Mouse (Mus musculus): ENCODE results near the gene Tanc1.

Tanc1 gene

DNA sequence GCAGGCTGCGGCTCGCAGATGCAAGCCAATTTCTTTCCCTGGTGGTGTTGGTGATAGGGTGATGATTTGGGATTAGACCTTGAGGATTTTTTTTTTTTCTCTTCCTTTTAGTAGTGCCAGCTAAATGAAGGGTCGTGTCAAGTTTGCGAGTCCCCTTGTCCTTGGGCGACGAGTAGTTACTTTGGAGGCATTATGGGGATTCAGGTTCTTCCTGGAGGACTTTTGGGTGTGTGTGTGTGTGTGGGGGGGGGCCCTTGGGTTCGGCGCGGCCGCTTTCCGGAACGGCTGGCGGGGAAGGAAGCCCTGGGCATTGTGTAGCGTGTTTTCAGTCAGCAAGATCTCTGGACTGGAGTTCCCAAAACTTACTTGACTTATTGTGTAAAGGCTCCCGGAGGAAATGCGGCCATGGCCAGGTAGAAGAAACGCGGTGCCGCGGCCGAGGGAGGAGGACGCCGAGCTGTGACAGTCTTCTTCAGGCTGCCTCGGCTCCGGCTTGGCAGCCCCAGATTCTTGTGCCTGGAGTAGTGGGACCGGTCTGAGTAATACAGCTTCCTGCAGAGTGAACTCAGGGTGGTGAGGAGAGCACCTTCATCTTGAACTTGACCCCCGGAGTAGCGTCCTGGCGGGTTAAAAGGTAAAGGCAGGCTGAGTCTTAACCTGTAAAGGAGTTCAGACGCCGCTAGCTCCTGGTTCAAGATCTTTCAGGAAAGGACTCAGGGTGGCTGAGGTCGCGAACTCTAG is 1.1 kb downstream of the Tanc1 start:
- DNase-seq (ENCODE audit: low spot score), result peak; percentile 57

DNA sequence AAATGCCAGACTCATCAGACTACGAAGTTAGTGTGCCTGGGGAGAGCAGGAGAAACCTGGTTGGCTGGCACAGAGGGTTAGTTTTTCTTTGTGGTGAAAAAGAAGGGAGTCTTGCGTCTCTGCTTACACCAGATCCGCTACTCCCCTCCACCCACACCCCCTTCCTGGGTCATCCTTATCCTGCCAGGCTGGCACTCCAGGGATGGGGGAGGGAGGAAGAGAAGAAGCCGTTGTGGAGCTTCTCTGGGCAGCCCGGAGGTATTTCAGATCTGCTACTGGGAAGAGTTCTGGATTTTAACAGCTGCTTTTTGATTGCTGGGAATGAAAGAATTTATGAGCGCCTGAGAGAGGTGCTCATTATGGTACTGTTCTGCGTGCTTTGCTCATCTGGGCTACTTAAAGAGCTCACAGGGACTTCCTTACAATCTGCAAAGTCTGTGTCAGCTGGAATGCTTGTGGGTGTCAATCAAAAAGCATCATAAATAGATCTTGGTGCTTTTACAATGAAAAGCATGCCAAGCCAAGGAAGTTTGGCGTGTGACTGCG is 1.7 kb downstream of the Tanc1 start:
- DNase-seq (ENCODE audit: low spot score), result peak; percentile 65

GRCm38 (mm10) chr2:59616890-59617289 is 5.0 kb downstream of the Tanc1 start:
- no peak for DNase-seq (ENCODE audit: low spot score)

- no peak for DNase-seq (ENCODE audit: low spot score)
These were observed 7.2 kb downstream of the Tanc1 start for GRCm38 (mm10) chr2:59618996-59619395.

GRCm38 (mm10) chr2:59620601-59621000 is 8.8 kb downstream of the Tanc1 start:
- no peak for DNase-seq (ENCODE audit: low spot score)

- peak; percentile 76 for DNase-seq (ENCODE audit: low spot score)
These were observed 10.8 kb downstream of the Tanc1 start for GRCm38 (mm10) chr2:59622514-59623139.

DNA sequence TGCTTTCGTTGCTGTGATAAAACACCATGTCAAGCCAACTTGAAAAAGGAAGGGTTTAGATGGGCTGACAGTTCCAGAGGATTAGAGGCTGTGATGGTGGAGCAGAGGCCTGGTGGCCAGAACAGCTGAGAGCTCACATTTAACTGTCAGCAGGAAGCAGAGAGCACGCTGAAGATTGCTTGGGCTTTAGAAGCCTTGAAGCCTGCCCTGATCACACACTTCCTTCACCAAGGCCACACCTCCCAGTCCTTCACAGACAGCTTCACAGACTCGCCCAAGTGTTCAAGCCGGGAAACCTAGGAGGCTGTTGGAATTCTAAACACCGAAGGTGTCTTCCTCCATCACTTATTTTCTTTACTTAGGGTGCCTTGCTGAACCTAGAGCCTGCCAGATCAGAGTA is 12.0 kb downstream of the Tanc1 start:
- no peak for DNase-seq (ENCODE audit: low spot score)

DNA sequence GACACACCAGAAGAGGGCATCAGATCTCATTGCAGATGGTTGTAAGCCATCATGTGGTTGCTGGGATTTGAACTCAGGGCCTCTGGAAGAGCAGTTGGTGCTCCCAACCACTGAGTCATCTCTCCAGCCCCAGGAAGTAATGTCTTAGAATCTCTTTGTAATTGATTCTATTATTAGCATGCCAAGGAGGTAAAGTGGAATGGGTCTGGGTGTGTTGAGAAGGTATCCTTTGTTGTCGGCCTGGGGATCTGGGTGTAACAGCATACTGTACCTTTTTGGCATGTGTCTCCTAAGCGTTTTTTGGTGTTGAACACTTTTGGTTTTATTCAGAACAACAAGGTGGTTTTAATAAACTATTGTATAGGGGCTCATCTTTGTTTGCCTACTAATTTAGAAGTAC is 13.6 kb downstream of the Tanc1 start:
- DNase-seq (ENCODE audit: low spot score), result no peak

DNA sequence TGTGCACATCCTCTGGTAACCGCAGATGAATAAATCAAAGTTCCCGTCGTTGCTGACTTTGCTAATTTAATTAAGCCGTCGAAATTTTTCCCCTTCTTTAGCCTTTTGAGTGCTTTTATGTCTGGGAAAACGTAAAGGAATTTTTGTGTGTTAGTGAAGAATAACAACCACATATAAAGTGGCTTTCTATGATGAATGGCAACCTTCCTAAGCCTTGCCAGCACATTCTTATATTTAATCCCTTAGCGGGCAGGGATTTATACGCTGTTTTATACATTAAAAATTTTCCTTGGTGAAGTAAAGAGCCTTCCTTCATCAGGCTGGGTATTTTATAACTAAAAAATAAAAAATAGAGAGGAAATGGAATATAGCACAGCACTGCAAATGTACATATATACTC is 14.1 kb downstream of the Tanc1 start:
- no peak for DNase-seq (ENCODE audit: low spot score)

- DNase-seq (ENCODE audit: low spot score), result no peak
These were observed 14.6 kb downstream of the Tanc1 start for GRCm38 (mm10) chr2:59626422-59626821.

GRCm38 (mm10) chr2:59627502-59627901 is 15.7 kb downstream of the Tanc1 start:
- DNase-seq (ENCODE audit: low spot score), result no peak

DNA sequence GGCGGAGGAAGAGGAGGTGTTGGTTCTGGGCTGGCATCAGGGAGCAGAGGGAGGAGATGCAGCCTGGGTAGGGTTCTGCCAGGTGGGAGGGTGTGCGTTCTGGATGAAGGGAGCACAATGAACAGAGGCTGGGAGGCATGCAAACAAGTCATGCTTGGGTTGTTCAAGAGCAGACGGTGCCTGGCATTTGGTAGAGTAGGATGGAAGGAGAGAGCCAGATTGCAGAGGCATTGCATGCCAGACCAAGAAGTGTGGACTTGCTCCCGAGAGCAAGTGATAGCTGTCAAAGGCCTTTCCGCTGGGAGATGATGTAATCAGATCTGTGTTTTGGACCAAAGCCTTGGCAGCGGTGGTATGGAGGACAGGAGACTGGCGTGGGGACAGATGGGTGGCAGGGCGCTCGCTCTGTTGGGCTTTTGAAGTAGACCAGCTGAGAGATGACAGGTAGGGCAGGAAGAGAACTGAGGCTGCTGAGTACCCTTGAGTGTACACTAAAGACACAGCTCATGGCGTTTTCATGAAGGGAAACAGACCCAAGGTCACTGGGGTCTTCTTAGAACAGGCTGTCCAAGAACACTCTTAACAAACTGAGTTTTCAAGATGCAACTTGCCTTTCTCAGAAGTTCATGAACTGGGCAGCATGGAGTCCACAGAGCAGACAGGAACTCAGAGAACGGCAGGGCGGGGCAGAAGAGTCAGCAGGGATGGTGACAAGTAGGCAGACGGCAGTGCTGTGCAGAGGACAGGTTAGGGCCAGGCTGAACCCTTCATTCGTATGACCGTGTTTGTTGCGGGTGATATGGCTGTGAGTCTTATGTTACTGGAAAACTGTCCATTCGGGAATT is 16.4 kb downstream of the Tanc1 start:
- peak; percentile 84 for DNase-seq (ENCODE audit: low spot score)

GRCm38 (mm10) chr2:59629829-59630228 is 18.0 kb downstream of the Tanc1 start:
- DNase-seq (ENCODE audit: low spot score), result peak; percentile 38

- no peak for DNase-seq (ENCODE audit: low spot score)
These were observed 19.6 kb downstream of the Tanc1 start for GRCm38 (mm10) chr2:59631406-59631805.

DNA sequence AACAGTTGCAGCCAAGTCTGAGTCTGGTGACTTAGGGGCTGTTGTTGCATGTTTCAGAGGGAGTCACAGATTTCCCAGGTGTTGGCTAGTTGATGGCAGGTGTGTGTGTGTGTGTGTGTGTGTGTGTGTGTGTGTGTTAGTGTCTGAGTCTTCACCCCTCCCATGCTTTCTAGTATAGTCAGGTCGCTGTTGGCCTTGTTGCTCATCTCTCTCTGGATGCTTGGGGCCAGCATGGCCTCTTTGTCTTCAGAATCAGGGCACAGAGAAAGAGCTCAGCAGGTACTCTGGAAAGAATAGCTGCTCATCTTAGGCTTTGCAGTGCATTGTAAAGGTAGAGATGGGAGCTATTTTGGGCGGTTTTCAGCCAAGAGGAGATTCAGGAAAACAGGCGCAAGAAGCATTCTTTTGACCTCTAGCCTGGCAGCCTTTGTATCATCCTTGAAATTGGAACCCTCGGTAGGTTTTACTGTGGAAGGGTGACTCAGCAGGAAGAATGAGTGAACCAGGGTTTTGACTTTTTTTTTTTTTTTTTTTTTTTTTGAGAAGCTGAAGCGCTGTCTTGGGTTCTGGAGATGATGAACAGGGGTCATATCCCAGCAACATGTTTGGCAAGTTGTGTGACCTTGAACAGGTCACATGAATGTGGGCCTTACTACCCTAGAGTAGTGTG is 22.1 kb downstream of the Tanc1 start:
- DNase-seq (ENCODE audit: low spot score), result no peak

DNA sequence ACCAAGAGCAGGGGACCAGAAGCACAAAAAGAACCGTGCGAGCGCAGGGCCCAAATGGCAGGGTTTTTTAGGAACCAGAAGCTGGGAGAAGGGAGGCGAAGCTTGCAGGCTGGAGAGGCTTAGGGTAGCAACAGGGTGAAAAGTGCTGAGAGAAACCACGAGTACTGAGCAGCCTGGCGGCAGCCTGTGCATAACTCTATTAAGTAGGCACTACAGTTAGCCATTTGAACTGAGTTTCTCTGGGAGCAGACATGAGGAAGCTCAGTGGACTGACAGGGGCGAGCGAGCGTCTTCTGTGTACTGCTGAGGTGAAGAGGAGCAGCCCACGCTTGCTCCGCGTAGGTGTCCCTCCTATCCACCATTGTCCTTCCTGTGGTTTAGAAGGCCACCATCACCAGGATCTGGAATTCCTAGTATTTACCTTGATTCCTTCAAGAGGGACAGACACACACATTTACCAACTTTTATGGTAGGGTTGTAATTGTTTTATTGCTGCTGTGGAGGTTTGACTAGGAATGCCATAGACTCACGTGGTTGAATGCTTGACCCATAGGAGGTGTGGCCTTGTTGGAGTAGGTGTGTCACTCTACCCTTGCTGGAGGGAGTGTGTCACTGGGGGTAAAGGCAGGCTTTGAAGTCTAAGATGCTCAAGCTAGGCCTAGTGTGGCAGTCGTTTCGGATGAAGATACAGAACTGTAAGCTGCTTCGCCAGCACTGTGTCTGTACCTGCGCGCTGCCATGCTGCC is 25.4 kb downstream of the Tanc1 start:
- no peak for DNase-seq (ENCODE audit: low spot score)

GRCm38 (mm10) chr2:59642722-59643121 is 30.9 kb downstream of the Tanc1 start:
- no peak for DNase-seq (ENCODE audit: low spot score)

DNA sequence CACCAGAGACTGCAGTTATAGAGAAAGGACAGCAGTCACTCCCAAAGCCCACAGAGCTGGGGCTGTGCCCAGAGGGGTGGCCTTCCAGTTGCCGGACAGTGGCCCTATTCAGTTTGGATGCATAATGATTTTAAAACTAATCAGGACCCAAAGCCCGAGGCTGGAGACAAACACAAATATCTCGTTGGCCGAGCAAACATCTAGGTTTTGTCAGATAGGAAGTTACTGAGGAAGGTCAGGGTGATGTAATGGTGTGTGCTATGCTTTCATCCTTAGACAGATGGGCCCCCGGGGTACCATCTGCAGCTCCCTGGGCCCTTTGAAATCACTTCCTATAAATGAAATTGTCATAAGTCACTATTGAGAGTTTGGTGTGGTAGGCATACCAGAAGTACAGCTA is 33.0 kb downstream of the Tanc1 start:
- peak; percentile 32 for DNase-seq (ENCODE audit: low spot score)

DNA sequence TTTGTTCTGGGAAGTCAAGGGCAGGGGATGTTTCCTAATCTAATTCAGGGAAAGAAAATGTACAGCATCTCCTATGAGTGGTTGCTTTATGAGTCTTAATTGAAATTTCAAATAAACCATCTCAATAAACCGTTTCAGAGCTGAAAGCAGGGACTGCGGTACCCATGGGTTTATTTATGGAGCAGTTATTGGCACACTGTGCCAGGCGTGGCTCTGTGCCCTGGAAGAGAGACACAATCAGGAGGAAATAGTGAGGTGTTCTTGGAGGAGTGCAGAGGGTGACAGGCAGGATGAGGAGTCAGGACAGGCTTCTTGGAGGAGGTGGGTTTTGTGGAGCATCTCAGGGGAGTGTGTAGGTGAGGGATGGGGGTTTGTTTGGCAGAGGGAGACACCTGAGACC is 33.7 kb downstream of the Tanc1 start:
- DNase-seq (ENCODE audit: low spot score), result peak; percentile 66

GRCm38 (mm10) chr2:59646740-59647390 is 35.0 kb downstream of the Tanc1 start:
- DNase-seq (ENCODE audit: low spot score), result no peak

GRCm38 (mm10) chr2:59648444-59648843 is 36.6 kb downstream of the Tanc1 start:
- no peak for DNase-seq (ENCODE audit: low spot score)

Measured in MN1 (cell line).